Mouse (Mus musculus) skeletal muscle tissue, adult 2 months (tissue): ENCODE measurements at regions not wholly inside any gene's neighbourhood (a gene's known extent, or its start where the extent isn't known, plus 50 kb on each side); places are given as distances from the start of the nearest gene placed in this dataset.

Source experiments
- DNase-seq: peaks from one replicate; pipeline ENCODE4 v3.0.0-alpha.2; 2012; ENCODE audit warnings: low read depth, low spot score

- DNase-seq, result no peak
These were observed 69.2 kb downstream of the Gpr65 start for GRCm38 (mm10) chr12:98337644-98338043.

GRCm38 (mm10) chr12:98339536-98339935, 71.1 kb downstream of the Gpr65 start:
- no peak for DNase-seq

- DNase-seq, result no peak
These were observed 73.7 kb downstream of the Gpr65 start for GRCm38 (mm10) chr12:98342158-98342557.

GRCm38 (mm10) chr12:98343653-98344052, 75.2 kb downstream of the Gpr65 start:
- DNase-seq, result no peak

GRCm38 (mm10) chr12:98347056-98347455, 78.6 kb downstream of the Gpr65 start:
- DNase-seq, result no peak

- peak; percentile 12 for DNase-seq
These were observed 79.3 kb downstream of the Gpr65 start for GRCm38 (mm10) chr12:98347550-98348318.

GRCm38 (mm10) chr12:98349864-98350643, 81.6 kb downstream of the Gpr65 start:
- no peak for DNase-seq

- no peak for DNase-seq
These were observed 84.0 kb downstream of the Gpr65 start for GRCm38 (mm10) chr12:98352401-98352800.

- DNase-seq, result no peak
These were observed 86.1 kb downstream of the Gpr65 start for GRCm38 (mm10) chr12:98354545-98354944.

- no peak for DNase-seq
These were observed 99.1 kb downstream of the Gpr65 start for GRCm38 (mm10) chr12:98367583-98367982.

- no peak for DNase-seq
These were observed 102.3 kb downstream of the Gpr65 start for GRCm38 (mm10) chr12:98370771-98371170.

GRCm38 (mm10) chr12:98375214-98375910, 106.9 kb downstream of the Gpr65 start:
- DNase-seq, result no peak
